Mouse (Mus musculus) large intestine, adult 2 months (tissue): Measurements from ENCODE around the gene Olfr248. TPM values are rescaled to one million over a fixed set of nuclear protein-coding genes. Genes with fewer than 3 reads are reported as not detected.
"Not testable (repeated sequence)": the region's sequence is repeated elsewhere in the genome, so short reads cannot be mapped to it uniquely, and the experiment has no call there.

Experiments
- DNase-seq: peaks from one replicate; pipeline ENCODE4 v3.0.0-alpha.2; 2012; ENCODE audit warnings: low read depth, low spot score
- WGBS: fragments of 180-500 bp; shearing (Covaris S2); methylation state at CpG from one replicate; pipeline ENCODE4 v1.1.7; 2018; 5-methylcytosine and 5-hydroxymethylcytosine counted together
- polyA plus RNA-seq: library from polyadenylated mRNA; depleted of rRNA; stranded (reverse); fragments of >200 nt; gene quantifications from 2 replicates; pipeline ENCODE4 v1.2.3, GENCODE M21; 2012; rRNA removed

Olfr248 gene
- not detected in 2 replicates for polyA plus RNA-seq

- WGBS = 90% methylated on average over 2 of the region's 2 CpGs
- no peak for DNase-seq
Observed at GRCm38 (mm10) chr1:174390746-174391145, at the start of gene Olfr248. TSS of gene Olfr248 (plus strand) at chr1:174391046.

- 78% methylated on average over 1 of the region's 1 CpGs for WGBS
Observed at GRCm38 (mm10) chr1:174353636-174354035, 37.2 kb upstream of the Olfr248 start.

GRCm38 (mm10) chr1:174354640-174355039 is 36.2 kb upstream of the Olfr248 start:
- WGBS = 68% methylated on average over 5 of the region's 5 CpGs
- no peak for DNase-seq

More at GRCm38 (mm10) chr1:174353636-174354035, 37.2 kb upstream of the Olfr248 start:
- not testable (repeated sequence) for DNase-seq

- no peak for DNase-seq
- WGBS = 68% methylated on average over 2 of the region's 2 CpGs
Observed at GRCm38 (mm10) chr1:174364882-174365451, 25.9 kb upstream of the Olfr248 start, which contains the start of gene Olfr417. TSS of gene Olfr417 (plus strand) at chr1:174365122.

- 79% methylated on average over 3 of the region's 3 CpGs for WGBS
- no peak for DNase-seq
Observed at GRCm38 (mm10) chr1:174373799-174374198, 17.0 kb upstream of the Olfr248 start.

- 90% methylated on average over 4 of the region's 4 CpGs for WGBS
- DNase-seq = no peak
Observed at GRCm38 (mm10) chr1:174422959-174423358, 32.1 kb downstream of the Olfr248 start.

GRCm38 (mm10) chr1:174423764-174424163 is 32.9 kb downstream of the Olfr248 start, which contains the start of gene Olfr414:
TSS of gene Olfr414 (plus strand) at chr1:174424064.
- 64% methylated on average over 1 of the region's 1 CpGs for WGBS

GRCm38 (mm10) chr1:174426180-174426986 is 35.5 kb downstream of the Olfr248 start:
- no peak for DNase-seq
- WGBS = 62% methylated on average over 3 of the region's 3 CpGs

More at GRCm38 (mm10) chr1:174423764-174424163, 32.9 kb downstream of the Olfr248 start, which contains the start of gene Olfr414:
- DNase-seq = no peak

GRCm38 (mm10) chr1:174427402-174427801 is 36.6 kb downstream of the Olfr248 start:
- 48% methylated on average over 1 of the region's 1 CpGs for WGBS

GRCm38 (mm10) chr1:174428407-174428806 is 37.6 kb downstream of the Olfr248 start:
- DNase-seq = no peak
- 86% methylated on average over 2 of the region's 2 CpGs for WGBS

More at GRCm38 (mm10) chr1:174427402-174427801, 36.6 kb downstream of the Olfr248 start:
- DNase-seq = no peak

- DNase-seq = no peak
- WGBS = 29% methylated on average over 1 of the region's 1 CpGs
Observed at GRCm38 (mm10) chr1:174434121-174434520, 43.3 kb downstream of the Olfr248 start.

Other genes with a start within 250 kb of the Olfr248 start
- not detected in 2 replicates for gene Olfr420, start 235.4 kb upstream of the Olfr248 start, polyA plus RNA-seq
- gene Spta1, start 218.3 kb upstream of the Olfr248 start, polyA plus RNA-seq = not detected in 2 replicates
- gene Olfr419, start 139.0 kb upstream of the Olfr248 start, polyA plus RNA-seq = 0.07 TPM in 1 of 2 replicates, not detected in the other
- gene Mptx1, start 60.5 kb upstream of the Olfr248 start, polyA plus RNA-seq = 12.2 and 16.5 TPM in 2 replicates
- gene Olfr417, start 25.9 kb upstream of the Olfr248 start, polyA plus RNA-seq = not detected in 2 replicates
- gene Olfr414, start 33.0 kb downstream of the Olfr248 start, polyA plus RNA-seq = not detected in 2 replicates
- not detected in 2 replicates for gene Olfr220, start 51.0 kb downstream of the Olfr248 start, polyA plus RNA-seq
- gene Fmn2, start 110.8 kb downstream of the Olfr248 start, polyA plus RNA-seq = 0.07 and 0.09 TPM in 2 replicates